Mouse (Mus musculus) liver, postnatal 0 days (tissue): ENCODE measurements at regions not wholly inside any gene's neighbourhood (a gene's known extent, or its start where the extent isn't known, plus 50 kb on each side); places are given as distances from the start of the nearest gene placed in this dataset.

Experiments
- CTCF ChIP-seq: sonication (generic); IDR thresholded peaks from 2 replicates; pipeline ENCODE4 v1.5.1; 2016; ENCODE audit warnings: antibody characterized with exemption, low read depth
- EP300 ChIP-seq: IDR thresholded peaks from 2 replicates; pipeline ENCODE4 v1.6.1; 2016; ENCODE audit warnings: antibody characterized with exemption, low read depth, mild to moderate bottlenecking

DNA sequence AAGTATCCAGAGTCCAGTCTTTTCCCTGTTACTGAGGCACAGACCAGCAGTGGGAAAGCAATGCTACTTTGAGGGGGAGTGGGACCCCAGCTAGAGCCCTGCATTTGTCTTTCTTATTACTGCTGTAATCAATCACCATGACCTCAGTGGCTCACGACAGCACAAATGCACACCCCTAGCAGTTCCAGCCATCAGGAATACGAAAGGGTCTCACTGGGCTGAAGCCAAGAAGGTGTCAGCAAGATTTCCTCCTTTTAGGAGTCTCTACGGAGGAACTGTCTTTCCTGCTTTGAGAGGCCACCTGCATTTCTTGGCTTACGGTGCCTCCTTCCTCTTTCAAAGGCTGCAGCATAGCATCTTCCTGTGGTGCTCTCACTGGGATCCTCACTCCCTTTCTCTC lies 234.3 kb upstream of the Pgrmc2 start:
- TF ChIP-seq CTCF (no peak), EP300 (no peak)
